Mouse (Mus musculus) embryo, embryonic 10.5 days (tissue): ENCODE measurements around the gene Upf3a.
"Not testable (repeated sequence)": the region's sequence is repeated elsewhere in the genome, so short reads cannot be mapped to it uniquely, and the experiment has no call there.

Source experiments
- DNase-seq: peaks from one replicate; pipeline ENCODE4 v3.0.0-alpha.2; 2015; ENCODE audit warnings: low spot score

Gene Upf3a

GRCm38 (mm10) chr8:13785250-13785763, at the start of gene Upf3a:
TSS of gene Upf3a (plus strand) at chr8:13785615.
- peak; percentile 96 for DNase-seq

- peak; percentile 17 for DNase-seq
Measured at GRCm38 (mm10) chr8:13740323-13740770, 45.1 kb upstream of the Upf3a start.

GRCm38 (mm10) chr8:13740817-13741613, 44.4 kb upstream of the Upf3a start:
- no peak for DNase-seq

DNA sequence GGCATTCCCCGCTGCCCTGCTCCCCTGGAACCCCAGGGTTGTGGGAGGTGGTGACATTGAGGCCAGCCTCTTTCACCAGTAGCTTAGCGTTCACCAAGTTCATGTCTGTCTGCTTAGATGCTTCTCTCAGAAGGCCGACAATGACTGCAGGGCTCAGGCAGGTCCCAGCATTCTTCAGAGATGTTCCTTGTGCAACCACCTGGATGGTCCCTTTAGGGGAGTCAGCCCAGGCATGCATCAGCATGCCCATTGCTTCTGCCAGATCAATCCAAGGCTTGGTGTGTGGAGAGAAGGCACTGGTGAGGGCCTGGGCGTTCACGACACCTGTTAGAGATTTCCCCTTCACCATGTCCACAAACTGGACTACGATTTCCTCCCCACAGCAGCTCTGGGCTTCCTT, 39.2 kb upstream of the Upf3a start:
- DNase-seq: not testable (repeated sequence)

DNA sequence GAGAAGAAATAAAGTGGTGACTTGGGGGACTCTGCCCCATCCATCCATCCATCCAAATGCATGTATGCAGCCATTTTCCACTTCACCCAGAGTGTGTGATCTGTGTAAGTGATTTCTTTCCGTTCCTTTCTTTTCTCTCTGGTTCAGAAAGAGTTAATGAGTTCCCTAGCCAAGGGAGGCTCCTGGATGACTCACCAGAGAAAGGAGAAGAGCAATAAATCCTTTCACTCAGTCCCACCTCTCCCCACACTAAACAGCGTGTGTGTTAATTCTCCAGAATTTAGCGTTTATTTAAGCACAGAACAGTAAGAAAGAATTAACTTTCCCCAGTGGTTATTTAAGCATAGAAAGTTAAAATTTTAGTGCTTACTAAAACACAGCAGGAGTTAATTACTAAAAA, 37.8 kb upstream of the Upf3a start:
- peak; percentile 30 for DNase-seq

GRCm38 (mm10) chr8:13753680-13754079, 31.7 kb upstream of the Upf3a start:
- DNase-seq: peak; percentile 89

- no peak for DNase-seq
Measured at GRCm38 (mm10) chr8:13756480-13756879, 28.9 kb upstream of the Upf3a start.

DNA sequence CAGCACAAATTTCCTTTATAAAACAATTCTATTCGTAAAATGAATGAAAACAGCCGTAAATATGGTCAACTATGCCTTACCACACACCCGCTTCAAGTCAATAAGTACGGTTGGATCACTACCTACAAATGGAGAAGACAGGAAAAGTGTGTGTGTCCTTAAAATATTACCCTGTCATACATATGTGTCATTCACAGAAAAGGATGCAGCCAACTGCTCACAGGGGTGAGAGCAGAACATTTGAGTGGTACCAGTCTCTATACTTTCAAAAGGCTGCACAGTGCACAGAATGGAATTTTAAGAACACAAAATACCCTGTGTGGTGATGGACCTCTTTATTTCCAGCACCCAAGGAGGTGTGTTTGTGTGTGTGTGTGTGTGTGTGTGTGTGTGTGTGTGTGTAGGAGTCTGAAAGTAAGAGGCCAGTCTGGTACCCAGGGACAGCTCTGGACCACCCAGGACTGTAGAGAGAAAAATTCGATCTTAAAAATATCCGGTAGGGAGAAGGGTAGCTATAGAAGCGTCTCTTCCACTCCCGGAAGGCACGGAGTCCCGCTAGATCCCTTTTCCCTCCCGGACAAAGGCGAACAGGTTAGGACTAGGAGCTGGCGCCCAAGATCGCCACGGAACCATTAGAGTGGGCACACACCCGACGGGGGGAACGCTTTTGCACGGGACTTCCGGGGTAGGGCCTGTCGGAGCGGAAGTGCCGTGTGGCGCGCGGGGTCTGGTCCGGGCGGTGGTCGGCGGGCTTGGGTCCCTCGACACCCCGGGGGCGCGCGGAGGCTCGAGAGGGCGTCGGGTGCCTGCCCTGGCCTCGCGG, 28.2 kb upstream of the Upf3a start, which contains the start of gene Cdc16:
Gene Cdc16, plus strand, starts transcription at position 695 of the 823 bp plus-strand sequence.
- DNase-seq: peak; percentile 95

DNA sequence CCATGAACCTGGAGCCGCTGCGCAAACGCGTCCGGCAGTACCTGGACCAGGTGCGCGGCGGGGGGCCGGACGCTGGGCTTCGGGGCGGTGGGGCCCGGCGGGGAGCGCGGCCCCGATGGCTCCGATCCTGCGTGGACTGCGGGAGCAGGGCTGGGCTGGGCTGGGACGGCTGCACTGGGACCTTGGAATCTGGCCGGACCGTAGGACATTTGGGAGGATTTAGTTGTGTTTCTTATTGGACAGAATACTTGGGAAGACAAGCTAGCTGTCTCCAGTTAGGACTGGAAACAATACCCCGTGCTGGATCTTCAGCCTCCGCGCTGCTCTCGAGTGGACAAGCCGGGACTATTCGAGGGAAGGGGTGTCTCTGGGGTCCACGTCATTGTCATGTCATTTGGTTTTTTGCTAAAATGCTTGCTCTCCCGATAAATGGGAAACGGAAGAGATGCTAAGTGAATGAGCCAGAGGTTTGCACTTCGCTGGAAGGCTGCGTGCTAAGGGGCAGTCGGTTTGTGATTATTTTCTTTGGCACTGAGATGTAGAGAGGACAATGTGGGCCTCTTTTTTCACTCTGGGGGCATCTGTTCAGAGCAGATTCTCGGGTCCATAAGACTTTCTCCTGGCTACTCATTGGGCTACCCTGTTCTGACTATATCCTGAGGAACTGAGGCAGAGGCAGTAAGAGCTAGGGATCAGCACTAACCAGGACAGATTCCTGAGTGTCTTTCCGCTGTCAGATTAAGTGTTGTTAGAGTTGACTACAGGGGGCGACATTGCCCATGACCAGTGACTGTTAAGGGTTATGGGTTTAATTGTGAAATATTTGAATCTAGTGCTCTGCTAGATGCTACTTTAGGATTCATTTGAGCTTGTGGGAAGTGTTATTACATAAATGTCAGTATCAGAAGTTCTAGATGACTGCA, 27.3 kb upstream of the Upf3a start:
- peak; percentile 79 for DNase-seq

DNA sequence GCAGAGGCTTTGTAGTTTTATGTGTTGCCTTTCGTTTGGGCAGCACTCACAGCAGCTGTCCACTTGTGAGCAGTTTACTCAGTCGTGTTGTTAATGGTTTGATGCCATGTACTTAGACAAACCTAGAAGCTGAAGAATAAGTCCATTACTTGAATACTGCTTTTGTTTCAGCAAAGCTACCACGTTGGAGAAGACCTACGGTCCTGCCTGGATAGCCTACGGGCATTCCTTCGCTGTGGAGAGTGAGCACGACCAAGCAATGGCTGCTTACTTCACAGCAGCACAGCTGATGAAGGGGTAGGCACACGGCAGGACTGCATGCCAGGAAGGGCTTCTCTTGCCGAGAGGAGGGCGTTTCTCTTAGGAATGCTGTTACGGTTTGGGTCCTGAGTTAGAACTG, 16.2 kb upstream of the Upf3a start:
- DNase-seq: no peak

- no peak for DNase-seq
Measured at GRCm38 (mm10) chr8:13780536-13780935, 4.9 kb upstream of the Upf3a start.

DNA sequence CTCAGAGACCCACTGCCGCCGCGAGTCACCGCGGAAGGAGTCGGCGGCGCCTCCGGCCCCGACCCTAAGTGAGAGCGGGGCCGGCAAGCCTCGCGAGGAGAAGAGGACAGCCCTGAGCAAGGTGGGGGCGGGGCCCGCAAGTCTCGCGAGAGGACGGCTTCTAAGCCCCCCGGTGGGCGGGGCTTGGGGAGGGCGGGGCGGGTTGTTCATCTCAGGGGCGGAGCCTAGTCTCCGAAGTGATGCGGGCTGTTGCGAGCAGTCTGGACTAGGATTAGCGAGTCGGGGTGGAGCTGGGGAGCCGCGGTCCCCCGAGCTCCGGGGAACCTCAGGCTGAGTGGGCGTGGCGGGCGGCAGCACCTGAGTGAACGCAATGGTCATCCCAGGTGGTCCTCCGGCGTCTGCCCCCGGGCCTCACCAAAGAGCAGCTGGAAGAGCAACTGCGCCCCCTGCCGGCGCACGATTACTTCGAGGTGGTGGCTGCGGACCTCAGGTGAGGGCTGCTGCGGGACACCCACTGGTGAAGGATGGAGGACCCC, 417 bp downstream of the Upf3a start:
- peak; percentile 98 for DNase-seq

GRCm38 (mm10) chr8:13789606-13790005, 4.2 kb downstream of the Upf3a start:
- no peak for DNase-seq

DNA sequence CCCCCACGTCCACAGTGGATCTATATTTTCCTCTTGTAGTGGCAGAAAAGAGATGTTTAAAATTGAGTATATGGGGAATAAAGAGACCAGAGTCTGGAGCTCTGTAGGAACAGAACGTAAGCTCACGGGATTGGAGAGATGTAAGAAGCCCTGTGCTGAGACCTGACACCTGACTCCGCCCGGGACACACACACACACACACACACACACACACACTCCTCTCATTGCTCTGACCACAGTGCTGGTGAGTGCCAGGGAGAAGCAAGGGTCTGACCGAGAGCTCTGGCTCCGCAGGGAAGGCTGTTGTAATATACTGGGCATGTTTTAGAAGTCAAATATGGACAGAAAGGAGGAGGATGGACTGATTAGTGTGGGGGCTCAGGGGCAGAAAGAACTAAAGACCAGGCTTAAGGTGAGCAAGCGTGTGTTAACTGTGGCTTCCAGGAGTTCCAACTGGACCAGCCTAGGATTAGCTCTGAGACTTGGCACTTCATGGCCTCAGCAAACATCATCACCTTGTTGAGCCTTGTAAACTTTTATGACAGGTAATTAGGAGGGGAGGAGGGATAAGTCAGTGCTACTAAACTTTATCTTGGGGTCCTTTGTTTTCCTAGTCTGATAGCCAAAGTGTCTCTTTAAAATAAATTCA, 7.8 kb downstream of the Upf3a start:
- DNase-seq: no peak

GRCm38 (mm10) chr8:13793746-13794101, 8.3 kb downstream of the Upf3a start:
- no peak for DNase-seq

DNA sequence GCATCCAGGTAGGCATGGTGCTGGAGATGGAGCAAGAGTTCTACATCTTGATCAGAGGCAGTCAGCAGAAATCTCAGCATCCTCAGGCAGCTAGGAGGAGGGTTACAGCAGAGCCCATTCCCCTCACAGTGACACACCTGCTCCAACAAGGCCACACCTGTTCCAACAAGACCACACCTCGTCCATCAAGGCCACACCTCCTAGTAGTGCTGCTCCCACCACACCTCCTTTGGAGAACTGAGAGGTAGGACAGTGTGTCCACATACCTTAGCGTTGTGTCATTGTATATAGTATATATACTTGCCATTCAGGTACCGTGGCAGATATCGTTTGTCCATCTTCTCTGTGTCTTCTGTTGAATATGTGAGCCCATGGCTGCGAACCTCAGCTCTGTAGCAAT, 12.3 kb downstream of the Upf3a start:
- DNase-seq: no peak

GRCm38 (mm10) chr8:13799566-13799965, 14.2 kb downstream of the Upf3a start:
- no peak for DNase-seq

DNA sequence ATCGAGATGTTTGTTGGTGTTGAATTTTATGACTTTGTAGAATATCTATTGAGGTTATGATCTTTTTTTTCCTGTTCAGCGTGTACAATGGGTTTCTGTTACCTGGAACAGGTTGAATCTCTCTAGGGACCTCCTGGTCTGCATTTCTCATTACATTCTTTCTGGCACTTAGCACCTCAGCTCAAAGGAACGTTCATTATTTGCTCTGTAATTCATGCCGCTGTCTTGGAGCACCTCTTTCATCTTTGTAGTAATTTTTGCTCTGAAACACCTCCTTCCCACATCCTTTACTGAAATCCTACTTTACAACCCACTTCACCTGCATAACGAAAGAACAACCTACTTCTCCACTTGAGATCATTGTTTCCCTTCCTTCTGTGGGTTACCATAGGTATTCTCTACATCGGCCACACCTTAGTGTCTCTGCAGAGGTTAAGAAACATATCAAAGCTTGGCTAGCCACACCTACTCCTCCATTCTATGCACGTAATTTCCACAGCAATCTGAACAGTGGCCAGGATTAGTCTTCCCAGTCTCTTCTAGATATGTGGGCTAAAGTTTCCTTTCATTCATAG, 43.3 kb downstream of the Upf3a start:
- DNase-seq: no peak

GRCm38 (mm10) chr8:13838289-13838688, 52.9 kb downstream of the Upf3a start, which contains the start of gene AF366264:
TSS of gene AF366264 (minus strand) at chr8:13838389.
- DNase-seq: not testable (repeated sequence)

- not testable (repeated sequence) for DNase-seq
Measured at GRCm38 (mm10) chr8:13843286-13843685, 57.9 kb downstream of the Upf3a start.
